Mouse (Mus musculus) brain, embryonic 14.5 days (tissue): ENCODE data around the gene Lrrc8e.
A peak's percentile ranks its signal among the peaks of the same experiment; 100 is the strongest.

Experiments used
- CTCF ChIP-seq: fragments of 200-500 bp; IDR thresholded peaks from 2 replicates; pipeline ENCODE4 v1.5.1; 2012; ENCODE audit warnings: inconsistent platforms, mild to moderate bottlenecking, moderate library complexity, borderline replicate concordance; ENCODE audit not compliant: insufficient read depth, insufficient read length; ENCODE audit errors: extremely low read depth
- POLR2A ChIP-seq: fragments of 200-500 bp; IDR thresholded peaks from 2 replicates; pipeline ENCODE4 v1.6.1; 2012; ENCODE audit warnings: mild to moderate bottlenecking, inconsistent platforms, borderline replicate concordance; ENCODE audit not compliant: poor library complexity, insufficient read depth, insufficient read length, severe bottlenecking; ENCODE audit errors: extremely low read depth

DNA sequence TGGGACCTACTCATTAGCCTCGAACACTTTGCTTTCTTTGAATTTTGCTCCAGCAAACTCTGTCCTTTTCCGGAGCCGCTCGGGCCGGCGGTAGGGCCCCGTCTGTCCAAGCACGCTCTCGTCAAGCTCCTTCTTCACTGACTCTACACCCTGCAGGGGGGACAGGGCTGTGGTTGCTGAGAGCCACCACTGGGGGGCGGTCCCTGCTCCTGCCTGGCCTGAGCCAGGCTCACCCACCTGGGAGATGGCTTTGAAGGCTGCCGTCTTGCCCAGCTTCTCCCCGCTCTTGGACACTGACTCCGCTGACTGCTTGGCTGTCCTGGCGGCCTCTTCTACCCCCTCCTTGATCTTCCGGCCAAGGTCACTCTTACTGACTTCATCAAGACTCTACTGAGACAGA lies 41.0 kb downstream of the Lrrc8e start:
- peak; percentile 45 for TF ChIP-seq CTCF
- TF ChIP-seq POLR2A: no peak
